Mouse (Mus musculus): ENCODE measurements around the gene Hdhd5.

DNA sequence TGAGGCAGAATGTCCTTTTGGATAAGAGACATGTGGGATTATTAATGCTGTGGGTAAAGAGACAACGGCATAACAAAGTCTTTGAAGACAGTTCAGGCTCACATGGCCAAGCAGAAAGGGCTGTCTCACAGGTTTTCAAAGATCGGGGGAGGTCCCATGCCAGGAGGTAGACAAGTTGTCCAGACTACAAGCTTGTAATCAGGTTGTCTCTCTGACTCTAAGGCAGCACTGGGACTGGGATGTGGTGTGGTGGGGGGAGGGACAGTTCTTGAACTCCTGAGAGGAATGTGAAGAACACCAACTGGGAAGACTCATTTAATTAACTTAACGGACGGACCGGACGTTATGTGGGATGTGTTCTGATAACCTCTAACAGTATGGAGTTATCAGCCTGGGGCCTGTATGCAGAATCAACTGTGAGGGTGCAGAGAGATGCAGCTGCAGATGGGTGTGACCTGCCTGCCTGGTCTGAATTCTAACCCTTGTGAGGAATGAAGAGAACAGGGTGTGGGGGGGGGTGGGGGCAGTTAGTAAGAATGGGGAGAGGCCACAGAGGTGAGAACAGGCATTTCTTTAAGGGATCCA lies 25.0 kb upstream of the Hdhd5 start:
- TF ChIP-seq CTCF (IDR thresholded peaks at IDR 0.05; ENCODE audit: control insufficient read depth, insufficient read depth, insufficient read length) (no peak), USF1 (IDR thresholded peaks at IDR 0.05; ENCODE audit: low read depth) (no peak), MAX (IDR thresholded peaks at IDR 0.05) (no peak), MYOG (IDR thresholded peaks at IDR 0.05; ENCODE audit: control insufficient read depth, extremely low read depth, insufficient read length) (no peak), CEBPB (IDR thresholded peaks at IDR 0.05; ENCODE audit: low read depth) (no peak)

Measured in C2C12 (cell line).